Mouse (Mus musculus): ENCODE measurements around the gene Clba1. TPM values are rescaled to one million over a fixed set of nuclear protein-coding genes. Genes with fewer than 3 reads are reported as not detected.
A peak's percentile ranks its signal among the peaks of the same experiment; 100 is the strongest.

Clba1 gene
- polyA plus RNA-seq, 1 experiment: 9.4 TPM

DNA sequence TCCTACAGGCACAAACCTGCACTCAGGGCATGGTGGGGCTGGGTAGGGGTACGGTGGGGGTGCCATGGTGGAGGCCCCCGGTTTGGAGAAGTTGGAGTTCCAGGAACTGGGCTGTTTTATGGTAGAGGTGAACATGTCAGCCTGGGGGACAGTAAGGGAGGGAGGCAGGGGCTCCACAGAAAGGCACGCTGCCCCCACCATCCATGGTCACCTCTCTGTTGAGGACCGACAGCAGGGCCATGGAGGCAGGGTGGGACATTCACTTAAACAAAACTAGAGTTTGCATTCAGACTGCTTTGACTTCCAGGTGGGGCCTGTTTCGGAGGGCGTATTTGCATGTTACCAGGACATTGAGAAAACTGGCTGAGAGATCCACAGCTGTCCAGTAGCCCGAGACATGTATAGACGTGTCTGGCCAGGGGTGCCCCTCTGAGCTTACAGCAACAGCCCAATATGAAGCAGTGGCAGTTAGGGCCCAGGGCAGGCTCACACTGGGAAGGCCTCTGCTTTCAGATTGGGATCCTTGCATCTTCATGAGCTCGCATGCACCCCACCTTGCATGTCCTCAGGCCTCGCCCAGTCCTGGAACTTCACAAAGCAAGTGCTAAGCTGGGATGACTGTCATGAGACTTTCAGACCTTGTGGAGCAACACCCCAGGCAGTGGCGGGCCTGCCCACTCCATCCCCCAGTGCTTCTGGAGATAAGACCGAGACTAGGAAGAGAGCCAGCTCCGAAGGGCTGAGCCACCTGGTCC lies 15.0 kb upstream of the Clba1 start:
- Histone ChIP-seq H3K4me1 (ENCODE audit: control insufficient read depth, insufficient read depth, low read length) (peaks cover 13% of the 10 kb centered on the region; the same call in 1 of the 2 replicates), H3K4me3 (replicated peaks; ENCODE audit: extremely low read depth, low read depth, low read length) (no peak overlapping the region)
- WGBS: 61% methylated on average over 13 of the region's 13 CpGs
- no peak for TF ChIP-seq CTCF (IDR thresholded peaks at IDR 0.05; ENCODE audit: insufficient read depth, low read length)
- peak; percentile 55 for DNase-seq

GRCm38 (mm10) chr12:112794356-112794816 lies 14.4 kb upstream of the Clba1 start:
- WGBS: 26% methylated on average over 7 of the region's 7 CpGs
- Histone ChIP-seq H3K4me1 (ENCODE audit: control insufficient read depth, insufficient read depth, low read length) (peaks cover 14% of the 10 kb centered on the region; the same call in 1 of the 2 replicates), H3K4me3 (replicated peaks; ENCODE audit: extremely low read depth, low read depth, low read length) (peak overlapping the region; percentile 19)
- TF ChIP-seq CTCF (IDR thresholded peaks at IDR 0.05; ENCODE audit: insufficient read depth, low read length) (no peak), POLR2A (IDR thresholded peaks at IDR 0.05; ENCODE audit: borderline replicate concordance, extremely low read depth, low read depth, low read length) (no peak)
- DNase-seq: no peak

DNA sequence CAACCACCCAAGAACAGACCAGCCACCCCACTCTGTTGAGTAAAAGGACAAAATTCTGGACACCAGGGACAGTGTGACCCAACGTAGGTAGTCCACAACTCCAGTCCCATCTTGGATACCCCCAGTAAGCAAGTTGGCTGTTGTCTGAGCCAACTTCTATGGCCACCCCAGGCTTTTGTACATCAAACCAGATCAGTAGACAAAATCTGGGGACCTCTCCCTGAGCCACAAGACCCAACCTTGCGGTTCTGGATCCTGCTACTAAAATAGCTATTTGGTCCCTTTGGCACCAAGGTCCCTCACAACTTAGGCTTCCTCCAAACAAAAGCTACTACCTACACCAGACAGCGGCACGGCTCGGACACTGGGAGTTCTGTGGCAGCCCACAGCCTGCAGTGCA lies 13.7 kb upstream of the Clba1 start:
- no peak for DNase-seq
- Histone ChIP-seq H3K4me3 (replicated peaks; ENCODE audit: extremely low read depth, low read depth, low read length) (peak overlapping the region; percentile 19), H3K4me1 (ENCODE audit: control insufficient read depth, insufficient read depth, low read length) (peaks cover 14% of the 10 kb centered on the region; the same call in 1 of the 2 replicates)
- 87% methylated on average over 5 of the region's 5 CpGs for WGBS
- TF ChIP-seq CTCF (IDR thresholded peaks at IDR 0.05; ENCODE audit: insufficient read depth, low read length) (no peak), POLR2A (IDR thresholded peaks at IDR 0.05; ENCODE audit: borderline replicate concordance, extremely low read depth, low read depth, low read length) (no peak)

- peak overlapping the region; percentile 19 for H3K4me3 ChIP-seq (replicated peaks; ENCODE audit: extremely low read depth, low read depth, low read length)
- peaks cover 14% of the 10 kb centered on the region; the same call in 1 of the 2 replicates for H3K4me1 ChIP-seq (ENCODE audit: control insufficient read depth, insufficient read depth, low read length)
- no peak for DNase-seq
- WGBS: 22% methylated on average over 18 of the region's 18 CpGs
- TF ChIP-seq CTCF (IDR thresholded peaks at IDR 0.05; ENCODE audit: insufficient read depth, low read length) (no peak), POLR2A (IDR thresholded peaks at IDR 0.05; ENCODE audit: borderline replicate concordance, extremely low read depth, low read depth, low read length) (no peak)
Observed at GRCm38 (mm10) chr12:112795466-112796104, 13.2 kb upstream of the Clba1 start.

DNA sequence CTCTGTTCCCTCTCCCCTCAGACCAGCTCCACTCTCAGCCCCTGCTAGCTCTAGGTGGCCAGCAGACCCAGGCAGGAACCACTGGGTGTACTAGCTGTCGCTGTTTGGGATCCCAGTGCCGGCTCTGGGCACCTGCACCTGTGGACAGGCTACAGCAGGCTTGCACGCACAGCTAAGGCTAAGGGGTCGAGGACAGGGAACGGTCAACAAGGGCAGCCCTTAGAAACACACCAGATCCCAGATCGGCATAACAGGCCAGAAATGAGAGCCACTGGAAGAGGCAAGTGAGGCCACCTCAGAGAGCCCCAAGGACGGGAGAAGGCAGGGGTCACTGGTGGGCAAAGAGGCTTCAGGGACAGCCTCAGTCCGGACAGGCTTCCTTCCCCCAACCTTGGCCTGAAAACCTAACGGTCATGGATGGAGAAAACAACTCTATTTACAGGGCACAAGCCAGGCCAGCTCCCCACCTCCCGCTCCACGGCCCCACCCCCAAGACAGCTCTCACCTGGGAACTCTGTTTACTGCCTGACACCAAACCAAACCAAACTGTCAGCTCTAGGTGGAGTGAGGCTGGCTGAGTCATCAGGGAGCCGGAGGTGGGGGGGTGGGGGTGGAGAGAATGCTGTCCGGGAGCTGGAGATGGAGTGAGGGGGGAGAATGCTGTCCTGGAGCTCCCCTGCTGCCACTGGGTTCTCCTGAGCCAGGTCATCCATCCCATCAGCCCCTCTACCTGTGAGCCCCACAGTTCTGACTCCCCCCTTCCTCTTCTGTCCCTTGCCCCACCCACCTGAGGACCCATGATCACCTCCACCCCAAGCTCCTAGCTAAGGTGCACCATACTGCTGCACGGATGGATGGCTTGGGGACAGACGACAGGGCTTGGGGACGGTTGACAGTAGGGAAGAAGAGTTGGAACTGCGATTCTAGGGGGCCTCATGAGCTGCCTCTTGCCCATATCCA lies 11.9 kb upstream of the Clba1 start:
- Histone ChIP-seq H3K4me1 (ENCODE audit: control insufficient read depth, insufficient read depth, low read length) (peaks cover 14% of the 10 kb centered on the region; the same call in 1 of the 2 replicates), H3K4me3 (replicated peaks; ENCODE audit: extremely low read depth, low read depth, low read length) (no peak overlapping the region)
- WGBS: 47% methylated on average over 17 of the region's 17 CpGs
- no peak for TF ChIP-seq POLR2A (IDR thresholded peaks at IDR 0.05; ENCODE audit: borderline replicate concordance, extremely low read depth, low read depth, low read length)
- TF ChIP-seq CTCF (IDR thresholded peaks at IDR 0.05; ENCODE audit: insufficient read depth, low read length): no peak
- DNase-seq: no peak

DNA sequence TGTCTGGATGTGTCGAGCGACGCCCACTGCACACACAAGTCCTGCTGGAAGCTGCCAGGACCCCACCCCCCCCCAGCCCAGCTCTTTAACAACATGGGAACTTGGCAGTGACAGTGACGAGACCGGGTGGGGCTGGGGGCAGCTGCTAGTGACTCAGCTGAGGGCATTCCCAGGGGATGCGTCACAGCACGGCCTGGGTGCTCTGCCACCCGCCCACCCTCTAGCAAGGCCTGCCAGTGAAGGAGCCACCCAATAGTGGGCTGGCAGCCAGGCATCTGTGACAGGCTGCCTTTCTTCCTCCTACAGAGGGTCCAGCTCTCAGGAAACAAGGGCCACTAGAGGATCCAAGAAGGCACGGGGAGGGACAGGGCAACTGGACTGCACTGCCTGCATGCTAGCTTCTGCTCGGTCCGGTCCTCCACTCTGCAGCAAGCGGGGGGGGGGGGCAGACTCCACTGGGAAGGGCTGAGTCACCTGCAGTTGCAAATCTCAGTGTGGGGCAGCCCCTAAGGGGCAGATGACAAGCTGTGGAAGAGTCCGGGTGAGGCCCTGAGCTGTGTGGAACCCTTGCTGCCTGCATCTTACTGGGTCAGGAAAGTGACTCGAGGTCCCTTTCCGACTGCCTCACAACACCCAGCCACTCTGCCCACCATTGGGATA lies 10.9 kb upstream of the Clba1 start:
- TF ChIP-seq POLR2A (IDR thresholded peaks at IDR 0.05; ENCODE audit: borderline replicate concordance, extremely low read depth, low read depth, low read length): no peak
- TF ChIP-seq CTCF (IDR thresholded peaks at IDR 0.05; ENCODE audit: insufficient read depth, low read length): no peak
- Histone ChIP-seq H3K4me1 (ENCODE audit: control insufficient read depth, insufficient read depth, low read length) (peaks cover 17% of the 10 kb centered on the region; the same call in 1 of the 2 replicates), H3K4me3 (replicated peaks; ENCODE audit: extremely low read depth, low read depth, low read length) (no peak overlapping the region)
- no peak for DNase-seq
- WGBS: 27% methylated on average over 15 of the region's 15 CpGs

- WGBS: 21% methylated on average over 5 of the region's 5 CpGs
- TF ChIP-seq POLR2A (IDR thresholded peaks at IDR 0.05; ENCODE audit: borderline replicate concordance, extremely low read depth, low read depth, low read length) (no peak), CTCF (IDR thresholded peaks at IDR 0.05; ENCODE audit: insufficient read depth, low read length) (no peak)
- H3K4me3 ChIP-seq (replicated peaks; ENCODE audit: extremely low read depth, low read depth, low read length): no peak overlapping the region
- H3K4me1 ChIP-seq (ENCODE audit: control insufficient read depth, insufficient read depth, low read length): peaks cover 17% of the 10 kb centered on the region; the same call in 1 of the 2 replicates
- DNase-seq: no peak
Observed at GRCm38 (mm10) chr12:112798332-112798681, 10.4 kb upstream of the Clba1 start.

- 64% methylated on average over 5 of the region's 5 CpGs for WGBS
Observed at GRCm38 (mm10) chr12:112798716-112799115, 10.0 kb upstream of the Clba1 start.

More at GRCm38 (mm10) chr12:112798716-112799115, 10.0 kb upstream of the Clba1 start:
- Histone ChIP-seq H3K4me3 (replicated peaks; ENCODE audit: extremely low read depth, low read depth, low read length) (no peak overlapping the region), H3K4me1 (ENCODE audit: control insufficient read depth, insufficient read depth, low read length) (peaks cover 17% of the 10 kb centered on the region; the same call in 1 of the 2 replicates)
- no peak for DNase-seq
- TF ChIP-seq POLR2A (IDR thresholded peaks at IDR 0.05; ENCODE audit: borderline replicate concordance, extremely low read depth, low read depth, low read length) (no peak), CTCF (IDR thresholded peaks at IDR 0.05; ENCODE audit: insufficient read depth, low read length) (no peak)

Measured in lung, adult 2 months (tissue).